Mouse (Mus musculus) NIH3T3 (cell line): Measurements from ENCODE around the gene Olfr805.

ENCODE experiments used
- DNase-seq: peaks from one replicate; pipeline ENCODE4 v3.0.0-alpha.2; 2012; ENCODE audit warnings: low read depth

Olfr805 gene

DNA sequence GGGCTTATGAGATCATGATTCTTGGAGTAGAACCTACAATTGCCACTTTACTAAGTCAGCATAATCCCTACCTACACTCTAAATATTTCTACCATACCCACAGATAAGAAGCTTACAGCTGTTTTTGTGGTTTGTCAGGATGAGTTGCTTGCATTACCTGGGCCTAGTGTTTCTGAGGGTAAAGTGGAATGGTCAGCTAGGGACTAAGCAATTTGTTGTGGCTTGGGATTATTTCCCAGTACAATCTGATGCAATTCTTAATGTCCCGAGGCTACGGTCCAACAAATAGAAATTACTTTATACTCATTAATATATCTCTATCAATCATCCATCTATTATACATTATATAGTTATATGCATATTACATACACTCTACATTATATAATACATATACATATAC, at the start of gene Olfr805:
Olfr805 (minus strand) TSS at position 101 of the 400 bp plus-strand sequence.
- DNase-seq = no peak

DNA sequence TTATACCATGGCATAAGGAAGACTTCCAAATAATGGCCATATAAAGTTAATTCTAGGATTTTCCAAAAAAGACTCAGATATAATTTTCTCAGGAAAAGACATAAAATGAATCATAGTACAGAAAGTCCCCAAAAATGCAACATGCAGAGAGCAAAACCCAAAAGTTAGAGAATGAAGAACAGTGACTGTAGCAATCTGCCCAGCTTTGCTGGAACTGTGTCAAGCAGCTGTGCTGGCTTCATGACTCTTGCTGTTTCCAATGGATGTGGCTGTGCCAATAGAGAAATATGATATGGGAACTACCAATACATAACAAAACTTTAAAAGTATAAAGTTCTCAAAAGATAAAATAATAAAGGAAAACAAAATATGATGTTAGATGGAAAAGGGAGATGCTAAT, 48.9 kb upstream of the Olfr805 start:
- DNase-seq = peak; percentile 5

DNA sequence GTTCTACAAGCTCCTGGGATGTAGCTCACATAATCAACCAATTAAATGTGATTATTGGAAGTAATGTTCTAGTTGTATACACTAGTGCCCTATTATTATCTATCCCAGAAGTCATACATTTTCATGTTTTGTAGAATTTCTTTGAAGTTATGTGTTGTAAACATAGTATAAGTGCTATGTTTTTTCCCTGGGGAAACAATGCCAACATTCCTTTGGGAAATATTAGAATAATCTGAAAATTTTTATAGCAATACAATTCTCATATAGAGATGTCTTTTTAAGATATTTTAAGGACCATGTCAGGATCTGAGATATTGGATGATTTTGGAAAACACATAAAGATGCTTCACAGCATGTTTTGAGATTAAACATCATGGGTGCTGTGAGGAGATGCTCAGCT, 45.2 kb upstream of the Olfr805 start, which contains the start of gene Olfr809:
Olfr809 (plus strand) TSS at position 301 of the 400 bp plus-strand sequence.
- no peak for DNase-seq

DNA sequence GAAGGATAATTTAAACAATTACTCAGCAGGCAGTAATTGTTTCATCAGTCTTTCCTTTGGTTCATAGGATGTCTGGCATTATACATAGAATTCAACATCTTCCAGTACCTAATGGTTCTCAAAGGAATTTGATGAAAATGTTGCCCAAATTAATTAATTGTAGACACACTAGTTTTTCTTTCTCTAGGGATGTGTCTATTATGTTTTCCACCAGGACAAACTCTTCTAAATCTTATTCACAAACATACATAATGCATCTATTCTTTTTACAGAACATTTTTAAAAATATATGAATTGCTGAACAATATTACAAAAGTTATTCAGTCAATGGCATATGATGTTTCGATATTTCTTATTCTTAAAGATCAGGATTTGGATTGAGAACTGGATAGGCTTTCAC, 36.0 kb upstream of the Olfr805 start, which contains the start of gene Olfr808:
Olfr808 (plus strand) TSS at position 301 of the 400 bp plus-strand sequence.
- no peak for DNase-seq

DNA sequence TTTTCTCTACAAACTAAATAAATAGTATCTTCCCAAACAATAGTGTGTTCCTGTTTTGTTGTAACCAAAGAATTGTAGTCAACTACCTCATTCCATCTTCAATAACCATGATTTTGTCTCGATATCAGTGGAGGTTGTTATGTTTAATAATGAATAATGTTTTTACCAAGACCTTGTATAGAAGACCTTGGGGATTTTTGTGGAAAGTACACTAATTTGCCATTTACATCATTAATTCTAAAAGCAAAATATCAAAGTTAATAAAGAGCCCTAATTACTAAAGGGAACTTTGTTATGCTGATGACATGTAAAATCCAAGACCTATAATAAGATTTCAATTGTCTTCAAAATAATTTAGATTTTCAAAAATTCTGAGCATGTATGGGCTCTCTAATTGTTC, 28.5 kb upstream of the Olfr805 start, which contains the start of gene Olfr807:
Olfr807 (minus strand) TSS at position 101 of the 400 bp plus-strand sequence.
- no peak for DNase-seq

DNA sequence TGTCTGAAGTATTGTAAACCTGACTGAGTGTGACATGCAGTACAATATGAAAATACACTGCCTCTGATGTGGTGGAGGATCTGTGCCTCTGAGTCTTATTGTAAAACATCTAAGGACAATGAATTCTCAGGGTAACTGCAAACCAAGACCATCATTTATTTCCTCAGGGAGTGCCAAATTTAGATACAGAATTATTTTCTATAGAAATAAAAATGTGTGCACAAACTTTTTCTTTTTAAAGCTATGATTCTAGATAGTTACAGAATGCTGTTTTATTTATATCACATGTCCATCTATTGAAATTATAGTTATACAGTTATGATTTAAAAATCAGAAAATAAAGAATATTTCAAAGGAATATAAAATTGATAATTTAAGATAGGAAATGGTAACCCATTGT, 12.6 kb upstream of the Olfr805 start, which contains the start of gene Olfr806:
Olfr806 (minus strand) TSS at position 101 of the 400 bp plus-strand sequence.
- no peak for DNase-seq

DNA sequence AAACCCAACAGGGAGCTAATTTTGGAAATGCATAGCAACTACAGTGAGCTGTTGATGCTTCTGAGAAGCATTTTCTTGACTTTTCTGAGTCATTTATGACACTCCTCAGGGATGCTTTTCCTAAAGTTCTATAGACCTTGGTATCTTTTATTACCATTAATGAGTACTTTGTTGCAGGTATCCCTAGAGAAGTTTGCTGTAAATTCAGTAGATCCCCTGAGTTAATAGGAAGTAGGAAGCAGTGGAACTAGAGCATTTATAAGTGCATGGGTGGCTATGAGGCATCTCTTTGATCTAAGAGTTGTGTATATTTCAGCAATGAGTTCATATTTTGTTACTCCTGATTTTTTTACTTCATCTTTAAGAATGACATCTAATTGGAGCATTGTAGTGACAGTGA, 26.3 kb downstream of the Olfr805 start, which contains the start of gene Olfr804:
Olfr804 (plus strand) TSS at position 301 of the 400 bp plus-strand sequence.
- no peak for DNase-seq

DNA sequence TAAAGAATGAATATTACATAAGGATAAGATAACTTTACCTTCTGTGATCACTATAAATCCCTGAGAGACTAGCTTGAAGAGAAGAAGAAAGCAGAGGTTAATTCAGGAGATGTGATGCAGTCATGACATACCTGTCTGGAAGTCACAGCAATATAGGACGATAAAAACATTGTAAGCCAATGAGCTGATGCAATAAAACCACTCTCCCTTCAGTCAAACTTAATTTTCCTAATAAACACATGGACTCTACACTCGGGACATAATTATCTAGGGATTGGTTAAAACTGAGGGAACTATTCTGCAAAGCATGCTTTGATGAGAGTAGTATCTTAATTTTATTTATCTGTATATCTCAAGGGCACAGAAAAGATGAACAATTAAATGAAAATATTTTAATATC, 35.0 kb downstream of the Olfr805 start, which contains the start of gene Olfr803:
Olfr803 (minus strand) TSS at position 101 of the 400 bp plus-strand sequence.
- DNase-seq = no peak

DNA sequence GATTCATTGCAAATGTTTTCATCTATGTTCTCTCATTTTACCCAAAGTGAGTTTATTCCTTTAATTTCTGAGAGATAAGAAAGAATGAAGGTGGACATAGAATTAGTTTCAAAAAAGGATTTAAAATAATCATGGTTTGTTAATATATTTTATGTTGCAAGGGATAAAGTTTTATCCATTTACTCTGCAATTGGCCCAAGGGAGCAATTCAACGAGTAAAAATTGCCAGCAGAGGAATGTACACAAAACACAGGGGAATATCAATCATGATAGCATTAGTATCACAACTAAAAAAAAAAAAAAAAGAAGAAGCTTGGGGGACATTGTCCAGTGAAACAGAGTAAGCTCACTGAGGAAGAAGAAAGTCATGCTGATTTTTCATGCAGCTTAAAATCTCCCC, 41.1 kb downstream of the Olfr805 start, which contains the start of gene Olfr802:
Olfr802 (minus strand) TSS at position 101 of the 400 bp plus-strand sequence.
- no peak for DNase-seq

DNA sequence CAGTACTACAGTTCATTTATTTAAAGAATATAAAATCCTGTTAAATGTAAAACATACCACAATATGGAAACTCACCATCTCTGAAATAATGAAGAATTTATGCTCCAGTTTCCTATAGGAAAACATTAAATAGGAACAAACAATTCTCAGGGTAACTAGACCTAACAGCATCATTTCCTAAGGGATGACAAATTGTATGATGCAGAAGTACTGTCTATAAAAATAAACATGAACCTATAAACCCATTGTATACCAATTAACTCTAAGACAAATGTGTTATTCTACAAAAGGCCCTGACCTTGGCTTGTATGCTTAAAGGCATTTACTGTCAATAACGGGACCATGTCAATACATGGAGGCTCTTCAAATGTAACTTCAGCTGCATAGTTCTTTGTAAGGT, 55.4 kb downstream of the Olfr805 start, which contains the start of gene Olfr801:
Olfr801 (minus strand) TSS at position 101 of the 400 bp plus-strand sequence.
- no peak for DNase-seq
